Mouse (Mus musculus) forebrain, embryonic 15.5 days (tissue): ENCODE measurements around the gene Ntn3. TPM values are rescaled to one million over a fixed set of nuclear protein-coding genes. Genes with fewer than 3 reads are reported as not detected.

Experiments used
- ATAC-seq: fragments of 200-750 bp; cut with Nextera tagmentation; replicated peaks from 2 replicates; pipeline ENCODE4 v1.8.0; 2017; ENCODE audit warnings: mild to moderate bottlenecking, moderate TSS enrichment, moderate library complexity
- H3K27ac ChIP-seq: fragments of 300-500 bp; sonication (generic); replicated peaks from 2 replicates; pipeline ENCODE4 v1.5.1; 2015; ENCODE audit warnings: mild to moderate bottlenecking, inconsistent platforms
- H3K27me3 ChIP-seq: fragments of 300-500 bp; sonication (generic); 2 replicates; pipeline ENCODE4 v1.6.1; 2015; ENCODE audit warnings: inconsistent platforms
- H3K36me3 ChIP-seq: fragments of 300-500 bp; sonication (generic); 2 replicates; pipeline ENCODE4 v1.6.1; 2015; ENCODE audit warnings: mild to moderate bottlenecking, inconsistent platforms
- H3K4me1 ChIP-seq: fragments of 300-500 bp; sonication (generic); 2 replicates; pipeline ENCODE4 v1.6.1; 2015; ENCODE audit warnings: inconsistent platforms
- H3K4me2 ChIP-seq: fragments of 300-500 bp; sonication (generic); replicated peaks from 2 replicates; pipeline ENCODE4 v1.6.1; 2015; ENCODE audit warnings: mild to moderate bottlenecking, inconsistent platforms
- H3K4me3 ChIP-seq: fragments of 300-500 bp; sonication (generic); 2 replicates; pipeline ENCODE4 v1.5.1; 2015; ENCODE audit warnings: mild to moderate bottlenecking, inconsistent platforms
- H3K9ac ChIP-seq: fragments of 300-500 bp; sonication (generic); replicated peaks from 2 replicates; pipeline ENCODE4 v1.6.1; 2015; ENCODE audit warnings: mild to moderate bottlenecking, inconsistent platforms
- H3K9me3 ChIP-seq: fragments of 300-500 bp; sonication (generic); 2 replicates; pipeline ENCODE4 v1.6.1; 2016; ENCODE audit warnings: inconsistent platforms
- WGBS: fragments of 180-500 bp; shearing (Covaris S2); methylation state at CpG from one replicate; pipeline ENCODE4 v1.1.7; 2015; ENCODE audit warnings: mixed read lengths; 5-methylcytosine and 5-hydroxymethylcytosine counted together
- polyA plus RNA-seq: library from polyadenylated mRNA; unstranded; fragments of >200 nt; fragmentation: Nextera tagmentation; extraction: Ambion mirVana; gene quantifications from 2 replicates; pipeline ENCODE4 v1.2.1, GENCODE M21; 2015

The Ntn3 gene
- 4.9 and 5.2 TPM in 2 replicates for polyA plus RNA-seq

- H3K4me1 ChIP-seq, result peaks cover 73% of the 10 kb centered on the region
- ATAC-seq, result peak; percentile 12
- H3K27me3 ChIP-seq, result peaks cover 12% of the 10 kb centered on the region; the same call in 1 of the 2 replicates
- peak within 1 kb of the TSS; percentile 84 for H3K4me3 ChIP-seq
- WGBS, result 1% methylated on average over 43 of the region's 43 CpGs
- H3K36me3 ChIP-seq, result no peaks in the 10 kb centered on the region
- H3K27ac ChIP-seq, result peak within 1 kb of the TSS; percentile 63
- peak within 1 kb of the TSS; percentile 68 for H3K9ac ChIP-seq
- H3K4me2 ChIP-seq, result peak within 1 kb of the TSS; percentile 89
- no peaks in the 10 kb centered on the region for H3K9me3 ChIP-seq
Measured at GRCm38 (mm10) chr17:24209043-24209915, at the start of gene Ntn3. TSS of gene Ntn3 (minus strand) at chr17:24209531.

GRCm38 (mm10) chr17:24258981-24259380 lies 49.6 kb upstream of the Ntn3 start:
- WGBS, result 76% methylated on average over 4 of the region's 4 CpGs
- H3K36me3 ChIP-seq, result no peaks in the 10 kb centered on the region

GRCm38 (mm10) chr17:24252329-24252728 lies 43.0 kb upstream of the Ntn3 start:
- H3K27me3 ChIP-seq, result no peaks in the 10 kb centered on the region
- 0 out of 2 replicates have a peak overlapping the region, but pooled peaks have one; percentile 66 for H3K4me3 ChIP-seq
- H3K4me1 ChIP-seq, result peaks cover 18% of the 10 kb centered on the region
- ATAC-seq, result no peak
- peaks cover 12% of the 10 kb centered on the region for H3K36me3 ChIP-seq
- no peak overlapping the region for H3K4me2 ChIP-seq
- 91% methylated on average over 2 of the region's 2 CpGs for WGBS
- no peaks in the 10 kb centered on the region for H3K9me3 ChIP-seq
- no peak overlapping the region for H3K27ac ChIP-seq
- H3K9ac ChIP-seq, result no peak overlapping the region

More at GRCm38 (mm10) chr17:24258981-24259380, 49.6 kb upstream of the Ntn3 start:
- H3K4me2 ChIP-seq, result no peak overlapping the region
- no peak overlapping the region for H3K9ac ChIP-seq
- no peaks in the 10 kb centered on the region for H3K9me3 ChIP-seq
- H3K4me3 ChIP-seq, result no peak overlapping the region
- no peaks in the 10 kb centered on the region for H3K27me3 ChIP-seq
- ATAC-seq, result no peak
- no peaks in the 10 kb centered on the region for H3K4me1 ChIP-seq
- no peak overlapping the region for H3K27ac ChIP-seq

GRCm38 (mm10) chr17:24251320-24252069 lies 42.2 kb upstream of the Ntn3 start, which contains the start of gene Ccnf:
TSS of gene Ccnf (minus strand) at chr17:24251484.
- H3K27me3 ChIP-seq, result no peaks in the 10 kb centered on the region
- H3K4me3 ChIP-seq, result peak within 1 kb of the TSS; percentile 66

GRCm38 (mm10) chr17:24250988-24251319 lies 41.6 kb upstream of the Ntn3 start:
- peaks cover 18% of the 10 kb centered on the region for H3K4me1 ChIP-seq
- no peaks in the 10 kb centered on the region for H3K27me3 ChIP-seq
- H3K27ac ChIP-seq, result peak overlapping the region; percentile 64; the same call in 1 of the 2 replicates
- H3K4me3 ChIP-seq, result peak overlapping the region; percentile 66
- WGBS, result under 1% methylated on average over 32 of the region's 32 CpGs
- peaks cover 14% of the 10 kb centered on the region for H3K36me3 ChIP-seq
- ATAC-seq, result no peak
- H3K4me2 ChIP-seq, result peak overlapping the region; percentile 61
- peak overlapping the region; percentile 64 for H3K9ac ChIP-seq
- H3K9me3 ChIP-seq, result no peaks in the 10 kb centered on the region

More at GRCm38 (mm10) chr17:24251320-24252069, 42.2 kb upstream of the Ntn3 start, which contains the start of gene Ccnf:
- WGBS, result under 1% methylated on average over 48 of the region's 48 CpGs
- H3K9ac ChIP-seq, result peak within 1 kb of the TSS; percentile 66
- peaks cover 18% of the 10 kb centered on the region for H3K4me1 ChIP-seq
- H3K9me3 ChIP-seq, result no peaks in the 10 kb centered on the region
- peak within 1 kb of the TSS; percentile 61 for H3K4me2 ChIP-seq
- H3K36me3 ChIP-seq, result peaks cover 14% of the 10 kb centered on the region
- ATAC-seq, result peak; percentile 100
- H3K27ac ChIP-seq, result peak within 1 kb of the TSS; percentile 81

GRCm38 (mm10) chr17:24248641-24249040 lies 39.3 kb upstream of the Ntn3 start:
- Histone ChIP-seq H3K27ac (no peak overlapping the region), H3K9me3 (peaks cover 3% of the 10 kb centered on the region; the same call in 1 of the 2 replicates), H3K36me3 (peaks cover 31% of the 10 kb centered on the region), H3K27me3 (no peaks in the 10 kb centered on the region), H3K4me2 (no peak overlapping the region), H3K4me1 (peaks cover 18% of the 10 kb centered on the region), H3K9ac (no peak overlapping the region), H3K4me3 (no peak overlapping the region)
- WGBS, result 93% methylated on average over 2 of the region's 2 CpGs
- no peak for ATAC-seq

GRCm38 (mm10) chr17:24244061-24244460 lies 34.7 kb upstream of the Ntn3 start:
- no peak overlapping the region for H3K9ac ChIP-seq
- no peak overlapping the region for H3K27ac ChIP-seq
- H3K4me2 ChIP-seq, result no peak overlapping the region
- no peaks in the 10 kb centered on the region for H3K4me1 ChIP-seq
- H3K4me3 ChIP-seq, result no peak overlapping the region
- peaks cover 3% of the 10 kb centered on the region; the same call in 1 of the 2 replicates for H3K9me3 ChIP-seq
- H3K27me3 ChIP-seq, result no peaks in the 10 kb centered on the region
- no peak for ATAC-seq
- H3K36me3 ChIP-seq, result peaks cover 67% of the 10 kb centered on the region
- WGBS, result 98% methylated on average over 8 of the region's 8 CpGs

- no peak overlapping the region for H3K9ac ChIP-seq
- no peak overlapping the region for H3K4me3 ChIP-seq
- H3K9me3 ChIP-seq, result peaks cover 3% of the 10 kb centered on the region; the same call in 1 of the 2 replicates
- H3K27ac ChIP-seq, result no peak overlapping the region
- H3K4me1 ChIP-seq, result no peaks in the 10 kb centered on the region
- 87% methylated on average over 4 of the region's 4 CpGs for WGBS
- no peak for ATAC-seq
- no peak overlapping the region for H3K4me2 ChIP-seq
- peaks cover 67% of the 10 kb centered on the region for H3K36me3 ChIP-seq
- no peaks in the 10 kb centered on the region for H3K27me3 ChIP-seq
Measured at GRCm38 (mm10) chr17:24243311-24243969, 34.1 kb upstream of the Ntn3 start.

- no peak for ATAC-seq
- no peaks in the 10 kb centered on the region for H3K9me3 ChIP-seq
- H3K4me2 ChIP-seq, result no peak overlapping the region
- H3K4me1 ChIP-seq, result no peaks in the 10 kb centered on the region
- H3K4me3 ChIP-seq, result no peak overlapping the region
- no peak overlapping the region for H3K9ac ChIP-seq
- WGBS, result 96% methylated on average over 7 of the region's 7 CpGs
- H3K27ac ChIP-seq, result no peak overlapping the region
- H3K27me3 ChIP-seq, result no peaks in the 10 kb centered on the region
- peaks cover 76% of the 10 kb centered on the region for H3K36me3 ChIP-seq
Measured at GRCm38 (mm10) chr17:24236921-24237320, 27.6 kb upstream of the Ntn3 start.

GRCm38 (mm10) chr17:24236479-24236878 lies 27.1 kb upstream of the Ntn3 start:
- Histone ChIP-seq H3K9me3 (no peaks in the 10 kb centered on the region), H3K4me3 (no peak overlapping the region), H3K27me3 (no peaks in the 10 kb centered on the region), H3K9ac (no peak overlapping the region), H3K4me2 (no peak overlapping the region), H3K27ac (no peak overlapping the region), H3K4me1 (no peaks in the 10 kb centered on the region), H3K36me3 (peaks cover 76% of the 10 kb centered on the region)
- 95% methylated on average over 1 of the region's 1 CpGs for WGBS
- ATAC-seq, result no peak

- 90% methylated on average over 7 of the region's 7 CpGs for WGBS
- H3K36me3 ChIP-seq, result peaks cover 60% of the 10 kb centered on the region
- no peaks in the 10 kb centered on the region for H3K27me3 ChIP-seq
- H3K9me3 ChIP-seq, result no peaks in the 10 kb centered on the region
- no peak overlapping the region for H3K4me3 ChIP-seq
- H3K27ac ChIP-seq, result no peak overlapping the region
- no peak for ATAC-seq
- H3K9ac ChIP-seq, result no peak overlapping the region
- H3K4me2 ChIP-seq, result no peak overlapping the region
- H3K4me1 ChIP-seq, result no peaks in the 10 kb centered on the region
Measured at GRCm38 (mm10) chr17:24227941-24228340, 18.6 kb upstream of the Ntn3 start.
